Mouse (Mus musculus) ES-Bruce4 (cell line): ENCODE measurements around the gene Ccser1.

Source experiments
- CTCF ChIP-seq: IDR thresholded peaks from one replicate; pipeline ENCODE4 v1.8.1; 2011; ENCODE audit warnings: low read depth, low read length
- POLR2A ChIP-seq: IDR thresholded peaks from one replicate; pipeline ENCODE4 v1.8.1; 2011; ENCODE audit warnings: low read length; ENCODE audit not compliant: insufficient read depth

DNA sequence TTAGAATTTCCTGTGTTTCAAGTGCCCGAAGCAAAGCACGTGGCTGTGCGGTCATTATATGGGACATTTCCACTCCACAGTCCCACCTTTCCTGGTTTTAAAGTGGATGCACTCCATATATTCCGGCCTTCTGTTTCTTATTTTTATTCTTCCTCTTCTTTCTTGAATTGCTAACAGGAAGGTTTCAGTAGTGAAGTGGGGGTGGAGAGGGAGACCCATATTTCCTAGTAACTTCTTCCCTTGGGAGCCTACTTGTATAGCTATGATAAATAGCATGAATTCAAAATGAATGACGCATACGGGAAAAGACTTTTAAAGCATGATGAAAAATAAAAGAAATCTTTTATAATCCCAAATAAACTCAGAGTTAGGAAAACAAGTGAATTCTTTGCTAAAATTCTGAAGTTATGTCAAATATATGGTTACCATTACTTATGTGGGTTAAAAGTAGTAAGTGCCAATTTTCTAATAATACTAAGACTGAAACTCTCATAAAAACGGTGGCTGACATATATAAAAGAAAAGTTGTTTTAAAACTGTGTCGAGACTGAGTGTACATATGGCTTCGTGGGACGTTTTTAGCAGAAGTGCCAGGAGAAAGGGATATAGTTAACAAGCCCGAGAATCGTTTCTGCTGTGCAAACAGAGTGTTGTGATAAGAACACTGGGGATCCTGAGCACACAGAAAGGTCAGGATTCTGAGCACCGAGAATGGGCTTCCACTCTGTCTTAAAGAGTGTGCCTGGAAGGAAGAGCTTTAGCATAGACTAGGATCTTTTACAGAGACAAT, 11.7 kb downstream of the Ccser1 start:
- TF ChIP-seq POLR2A (no peak), CTCF (no peak)
